Mouse (Mus musculus) macrophage (primary cell): ENCODE measurements around the gene Slc2a2. TPM values are rescaled to one million over a fixed set of nuclear protein-coding genes. Genes with fewer than 3 reads are reported as not detected.
"Not testable (repeated sequence)": the region's sequence is repeated elsewhere in the genome, so short reads cannot be mapped to it uniquely, and the experiment has no call there.

Source experiments
- H3K27ac ChIP-seq: fragments of 350-480 bp; formaldehyde crosslinking; 2 replicates; pipeline ENCODE4 v1.9.0; 2021
- H3K36me3 ChIP-seq: fragments of 350-480 bp; formaldehyde crosslinking; 2 replicates; pipeline ENCODE4 v1.9.0; 2021; ENCODE audit errors: inconsistent target
- H3K4me3 ChIP-seq: fragments of 350-480 bp; formaldehyde crosslinking; 2 replicates; pipeline ENCODE4 v1.9.0; 2021; ENCODE audit errors: inconsistent target
- H3K79me2 ChIP-seq: fragments of 350-480 bp; formaldehyde crosslinking; 2 replicates; pipeline ENCODE4 v1.9.0; 2021; ENCODE audit errors: inconsistent target
- WGBS: methylation state at CpG from one replicate; pipeline ENCODE4 v1.1.7; 2026; ENCODE audit warnings: inconsistent platforms; ENCODE audit not compliant: missing documents; 5-methylcytosine and 5-hydroxymethylcytosine counted together
- polyA plus RNA-seq: library from polyadenylated mRNA; stranded (reverse); fragments of 250-400 nt; gene quantifications from 3 replicates; pipeline ENCODE4 v1.2.4, GENCODE M21; 2018; ENCODE audit warnings: inconsistent platforms

Gene Slc2a2
- polyA plus RNA-seq, 1 experiment from 2014 or later: not detected

DNA sequence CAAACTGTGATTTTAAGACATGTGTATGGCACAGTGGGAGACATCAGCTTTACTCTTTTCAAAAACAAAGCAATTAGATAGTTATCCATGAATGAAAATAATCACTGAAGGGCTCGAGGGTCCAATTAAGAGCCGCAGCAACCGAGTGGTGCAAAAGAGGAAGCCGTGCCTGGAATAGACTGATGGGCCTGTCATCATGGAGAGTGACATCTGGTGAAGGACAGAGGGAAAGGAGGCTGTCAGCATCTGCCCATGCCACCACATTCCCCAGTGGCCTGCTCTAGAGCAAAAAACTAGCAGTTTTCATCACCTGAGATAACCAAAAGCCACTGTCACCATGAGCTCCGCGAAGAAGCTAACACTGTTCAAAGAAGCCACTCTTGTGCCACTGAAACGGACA lies 57.8 kb downstream of the Slc2a2 start:
- no peak overlapping the region for H3K4me3 ChIP-seq
- WGBS: 87% methylated on average over 7 of the region's 7 CpGs

DNA sequence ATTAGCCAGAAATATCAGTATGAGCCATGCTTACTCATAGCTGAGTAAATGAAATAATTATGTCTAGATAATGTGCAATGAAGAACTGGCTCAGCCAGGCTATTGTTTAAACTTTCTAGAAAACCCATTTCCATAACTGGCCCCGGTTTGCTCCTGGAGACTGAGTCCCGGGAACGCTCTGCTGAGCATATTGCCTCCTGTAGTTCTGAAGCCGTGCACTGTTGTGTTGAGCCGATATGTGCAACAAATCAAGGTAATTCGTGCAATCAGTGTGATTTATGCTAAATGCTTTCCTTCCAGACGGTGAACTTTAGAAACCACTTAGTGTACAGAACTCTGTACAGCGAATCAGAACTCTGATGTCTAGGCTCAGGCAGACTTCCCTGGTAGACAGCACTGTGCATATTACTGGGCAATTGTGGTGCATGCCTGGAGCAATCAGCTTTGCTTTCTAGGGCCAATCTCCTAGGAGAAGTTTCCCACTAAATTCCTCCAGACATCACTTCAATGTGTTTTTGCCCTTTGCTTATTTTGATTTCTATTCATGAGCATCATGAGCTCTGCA lies 63.6 kb downstream of the Slc2a2 start:
- Histone ChIP-seq H3K79me2 (no peaks in the 10 kb centered on the region), H3K27ac (no peak overlapping the region), H3K36me3 (no peaks in the 10 kb centered on the region), H3K4me3 (no peak overlapping the region)
- 87% methylated on average over 8 of the region's 8 CpGs for WGBS

More for the DNA sequence above, 57.8 kb downstream of the Slc2a2 start:
- Histone ChIP-seq H3K79me2 (no peaks in the 10 kb centered on the region), H3K36me3 (no peaks in the 10 kb centered on the region), H3K27ac (no peak overlapping the region)

DNA sequence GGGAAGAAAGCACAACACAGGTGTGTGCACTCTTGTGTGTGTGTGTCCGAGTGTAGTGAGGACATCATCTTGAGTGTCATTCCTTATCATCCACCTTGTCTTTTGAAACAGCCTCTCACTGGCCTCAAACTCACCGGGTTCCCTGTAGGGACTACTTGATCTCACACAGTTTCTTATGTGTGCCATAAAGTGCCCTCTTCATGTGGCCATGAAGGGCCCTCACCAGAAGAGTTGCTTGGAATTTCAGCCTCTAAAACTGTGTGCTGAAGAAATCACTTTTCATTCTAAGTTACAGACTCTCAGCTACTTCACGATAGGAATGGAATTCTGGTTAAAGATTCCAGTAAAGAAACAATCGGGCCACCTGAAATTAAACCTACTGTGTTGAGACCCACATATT lies 69.2 kb downstream of the Slc2a2 start:
- no peaks in the 10 kb centered on the region for H3K79me2 ChIP-seq
- 92% methylated on average over 4 of the region's 4 CpGs for WGBS
- H3K36me3 ChIP-seq: no peaks in the 10 kb centered on the region
- H3K27ac ChIP-seq: no peak overlapping the region
- H3K4me3 ChIP-seq: no peak overlapping the region

DNA sequence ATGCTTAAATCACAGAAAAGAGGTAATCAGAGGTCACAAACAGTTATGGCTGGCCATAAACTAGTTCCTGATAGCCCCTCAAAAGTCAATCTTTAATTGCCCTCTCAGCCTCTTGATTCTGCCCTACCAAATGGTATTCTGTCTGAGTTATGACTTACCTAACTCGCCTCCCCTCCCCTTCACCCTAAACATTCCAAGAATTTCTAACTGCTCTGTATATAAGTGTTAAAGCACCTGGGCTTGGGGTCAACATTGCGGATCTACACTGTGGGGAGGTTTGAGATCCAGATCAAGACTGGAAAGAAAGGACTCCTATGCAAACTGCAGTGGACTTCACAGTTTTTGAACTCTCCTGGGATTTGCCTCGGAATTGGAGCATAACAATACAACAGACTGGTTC lies 70.5 kb downstream of the Slc2a2 start:
- no peak overlapping the region for H3K27ac ChIP-seq
- H3K79me2 ChIP-seq: no peaks in the 10 kb centered on the region
- no peaks in the 10 kb centered on the region for H3K36me3 ChIP-seq
- no peak overlapping the region for H3K4me3 ChIP-seq
- 89% methylated on average over 3 of the region's 3 CpGs for WGBS

DNA sequence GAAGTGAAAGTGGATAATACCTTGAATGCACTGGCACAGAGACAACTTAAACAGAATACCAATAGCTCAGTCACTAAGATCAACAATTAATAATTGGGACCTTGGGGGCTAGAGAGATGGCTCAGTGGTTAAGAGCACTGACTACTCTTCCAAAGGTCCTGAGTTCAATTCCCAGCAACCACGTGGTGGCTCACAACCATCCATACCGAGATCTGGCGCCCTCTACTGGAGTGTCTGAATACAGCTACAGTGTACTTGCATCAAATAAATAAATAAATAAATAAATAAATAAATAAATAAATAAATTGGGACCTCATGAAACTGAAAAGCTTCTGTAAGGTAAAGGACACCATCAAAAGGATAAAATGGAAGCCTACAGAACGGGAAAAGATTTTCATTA lies 75.2 kb downstream of the Slc2a2 start:
- not testable (repeated sequence) for H3K4me3 ChIP-seq, H3K79me2 ChIP-seq, H3K27ac ChIP-seq, H3K36me3 ChIP-seq
- 76% methylated on average over 4 of the region's 4 CpGs for WGBS

DNA sequence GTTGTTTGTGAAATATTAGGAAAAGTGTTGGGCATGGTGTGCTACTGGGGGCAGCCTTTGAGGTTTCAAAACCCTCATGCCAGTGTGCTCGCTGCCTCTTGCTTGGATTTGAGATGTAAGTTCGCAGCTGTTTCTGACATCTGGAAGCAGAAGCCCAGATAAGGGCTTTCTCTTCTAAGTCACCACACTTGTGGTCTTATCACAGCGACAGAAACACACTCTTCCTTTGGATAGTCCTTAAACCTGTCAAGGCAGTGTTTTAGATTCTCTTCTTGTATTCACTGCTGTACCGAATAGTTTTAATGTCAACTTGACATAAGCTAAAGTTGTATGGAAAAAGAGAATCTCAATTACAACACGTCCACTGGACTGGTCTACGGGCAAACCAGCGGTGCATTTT lies 77.7 kb downstream of the Slc2a2 start:
- Histone ChIP-seq H3K36me3 (no peaks in the 10 kb centered on the region), H3K4me3 (no peak overlapping the region), H3K79me2 (no peaks in the 10 kb centered on the region), H3K27ac (no peak overlapping the region)
- 90% methylated on average over 6 of the region's 7 CpGs for WGBS

DNA sequence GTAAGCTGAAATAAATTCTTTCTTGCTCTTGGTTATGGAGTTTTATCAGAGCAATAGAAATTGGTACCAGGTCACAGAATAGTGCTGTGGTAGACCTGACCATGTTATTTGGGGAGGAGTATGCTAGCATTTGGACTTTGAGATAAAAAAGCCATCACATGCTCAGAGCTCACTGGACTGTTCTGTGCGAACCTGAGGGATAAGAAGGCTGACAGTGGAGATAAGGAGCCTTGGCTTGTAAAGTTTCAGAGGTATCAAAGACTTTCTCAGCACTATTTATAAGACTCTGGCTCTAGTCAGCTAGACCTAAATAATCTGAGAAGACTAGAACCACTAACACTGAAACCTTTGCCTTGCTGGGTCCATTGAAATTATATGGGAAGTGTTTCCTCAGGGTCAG lies 78.3 kb downstream of the Slc2a2 start:
- no peak overlapping the region for H3K27ac ChIP-seq
- 100% methylated on average over 1 of the region's 1 CpGs for WGBS
- H3K36me3 ChIP-seq: no peaks in the 10 kb centered on the region
- no peak overlapping the region for H3K4me3 ChIP-seq
- H3K79me2 ChIP-seq: no peaks in the 10 kb centered on the region

DNA sequence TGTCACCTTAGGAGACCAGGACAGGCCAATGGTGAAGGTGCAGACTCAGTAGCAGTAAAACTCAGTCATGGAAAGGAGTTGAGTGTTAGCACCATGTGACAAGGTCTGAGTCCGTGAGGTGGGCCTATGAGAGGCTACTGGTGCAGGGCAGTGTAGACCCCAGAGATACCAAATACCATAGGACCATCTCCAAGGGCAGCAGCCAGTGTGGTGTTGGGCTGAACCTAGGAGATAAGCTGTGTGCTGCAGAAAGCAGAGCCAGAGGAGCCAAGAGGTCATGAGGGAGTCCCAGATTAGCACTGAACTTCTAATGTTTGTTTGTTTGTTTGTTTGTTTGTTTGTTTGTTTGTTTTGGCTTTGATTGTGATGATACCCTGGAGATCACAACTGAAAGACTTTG lies 78.8 kb downstream of the Slc2a2 start:
- Histone ChIP-seq H3K27ac (no peak overlapping the region), H3K36me3 (no peaks in the 10 kb centered on the region), H3K79me2 (no peaks in the 10 kb centered on the region), H3K4me3 (no peak overlapping the region)
- 82% methylated on average over 1 of the region's 1 CpGs for WGBS

DNA sequence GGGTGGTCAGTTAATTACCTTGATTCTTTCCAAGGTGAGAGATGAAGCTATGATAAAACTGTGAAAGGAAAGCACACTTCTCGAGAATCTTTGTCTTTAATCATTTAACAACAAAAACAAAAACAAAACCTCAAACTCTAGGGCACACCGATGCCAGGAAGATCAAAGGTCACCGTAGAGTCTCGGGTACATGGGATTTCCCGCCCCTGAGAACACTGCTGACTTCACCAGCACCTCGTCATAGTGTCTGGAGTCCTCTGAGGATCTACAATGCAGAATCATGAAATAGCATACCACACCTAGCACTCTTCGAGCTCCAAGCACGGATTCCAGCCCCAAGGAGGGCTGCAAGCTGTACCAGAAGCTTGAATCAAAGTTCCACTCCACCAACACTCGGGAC lies 82.8 kb downstream of the Slc2a2 start:
- Histone ChIP-seq H3K4me3 (no peak overlapping the region), H3K79me2 (no peaks in the 10 kb centered on the region), H3K27ac (no peak overlapping the region), H3K36me3 (no peaks in the 10 kb centered on the region)
- 80% methylated on average over 9 of the region's 9 CpGs for WGBS

Other genes starting within 250 kb of the Slc2a2 start
- 3.0 to 5.4 TPM (median 4.2 TPM) in 3 replicates for gene Eif5a2, start 83.4 kb downstream of the Slc2a2 start, polyA plus RNA-seq
- gene Rpl22l1, start 107.5 kb downstream of the Slc2a2 start, polyA plus RNA-seq: 25.0 to 190 TPM (median 105 TPM) in 3 replicates
- gene Gm1527, start 194.7 kb downstream of the Slc2a2 start, polyA plus RNA-seq: not detected in 3 replicates